Mouse (Mus musculus): ENCODE measurements around the gene Igf2bp3.

DNA sequence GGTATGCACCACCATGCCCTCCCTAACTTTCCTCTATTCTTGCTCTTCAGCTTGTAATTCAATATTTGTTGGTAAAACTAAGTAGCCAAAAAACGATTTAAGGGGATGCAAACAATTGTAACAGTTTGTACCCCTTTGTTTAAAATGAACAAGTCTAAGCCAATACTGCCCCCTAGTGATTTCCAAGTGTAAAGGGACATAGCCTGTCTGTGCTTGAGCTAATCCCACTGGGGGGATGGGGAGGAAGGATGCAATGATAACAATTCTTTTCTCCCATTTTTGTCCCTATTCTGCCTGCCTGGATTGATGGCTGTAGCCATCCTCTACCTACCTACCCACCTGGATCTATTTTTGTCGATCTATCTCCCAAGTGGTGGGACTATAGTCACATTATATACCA, 32.5 kb upstream of the Igf2bp3 start:
- no peak for TF ChIP-seq CTCF (IDR thresholded peaks at IDR 0.05; ENCODE audit: control insufficient read depth, insufficient read depth, insufficient replicate concordance, low read depth, low read length)
- TF ChIP-seq POLR2A (IDR thresholded peaks at IDR 0.05; ENCODE audit: control insufficient read depth, low read depth, low read length): no peak
